Mouse (Mus musculus): ENCODE results near the gene Slc31a2.

Gene Slc31a2

DNA sequence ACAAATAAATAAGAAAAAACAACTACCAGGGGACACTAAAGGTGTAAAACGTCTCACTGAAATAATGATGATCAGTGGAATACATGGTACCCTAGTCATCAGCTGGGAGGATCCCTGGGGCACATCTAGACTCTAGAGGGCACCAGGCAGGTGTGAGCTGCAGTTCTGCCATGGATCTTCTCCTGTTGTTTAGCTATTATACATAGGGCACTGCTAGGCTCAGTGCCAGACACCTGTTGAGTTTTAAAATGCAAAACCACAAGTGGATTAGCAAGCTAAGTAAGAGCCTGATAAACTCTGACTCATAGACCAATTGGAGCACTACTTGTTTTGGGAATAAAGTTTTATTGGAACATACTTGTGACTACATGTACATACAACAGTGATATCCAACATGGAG, 55.9 kb downstream of the Slc31a2 start:
- no peak for DNase-seq (ENCODE audit: low spot score)

DNA sequence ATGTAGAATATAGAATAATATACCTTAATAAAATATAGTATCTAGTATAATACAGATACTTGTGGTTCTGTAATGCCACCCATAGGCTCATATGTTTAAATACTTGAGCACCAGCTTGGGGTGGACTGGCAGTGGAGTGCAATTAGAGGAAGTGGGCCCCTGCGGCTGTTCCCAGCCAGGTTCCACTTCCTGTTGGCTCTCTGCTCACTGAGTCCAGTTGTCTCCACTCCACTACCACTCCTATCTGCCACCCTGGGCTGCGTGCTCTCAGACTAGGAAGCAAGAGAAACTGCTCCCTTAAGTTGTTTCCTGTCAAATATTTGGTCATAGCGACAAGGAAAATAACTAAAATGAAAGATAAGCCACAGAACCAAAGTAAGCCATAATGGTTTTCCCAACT, 60.3 kb downstream of the Slc31a2 start:
- no peak for DNase-seq (ENCODE audit: low spot score)

DNA sequence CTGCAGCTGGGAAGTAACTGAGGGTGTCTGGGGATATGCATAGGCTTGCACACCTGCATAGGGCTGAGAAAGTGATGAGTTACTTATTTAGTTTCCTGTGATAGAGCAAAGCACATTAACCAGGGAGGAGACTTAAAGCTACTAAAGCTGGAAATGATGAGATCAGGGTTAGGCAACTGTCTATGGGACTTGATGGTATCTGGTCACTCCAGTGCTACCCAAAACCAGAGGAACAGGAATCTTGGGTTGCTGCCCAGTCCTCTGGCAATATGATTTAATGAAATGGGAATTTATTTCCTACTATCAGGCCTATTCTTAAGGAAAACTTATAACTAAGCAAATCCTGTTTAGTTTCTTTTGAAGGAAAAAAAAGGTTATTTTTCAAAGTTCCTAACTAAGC, 63.7 kb downstream of the Slc31a2 start:
- no peak for DNase-seq (ENCODE audit: low spot score)

DNA sequence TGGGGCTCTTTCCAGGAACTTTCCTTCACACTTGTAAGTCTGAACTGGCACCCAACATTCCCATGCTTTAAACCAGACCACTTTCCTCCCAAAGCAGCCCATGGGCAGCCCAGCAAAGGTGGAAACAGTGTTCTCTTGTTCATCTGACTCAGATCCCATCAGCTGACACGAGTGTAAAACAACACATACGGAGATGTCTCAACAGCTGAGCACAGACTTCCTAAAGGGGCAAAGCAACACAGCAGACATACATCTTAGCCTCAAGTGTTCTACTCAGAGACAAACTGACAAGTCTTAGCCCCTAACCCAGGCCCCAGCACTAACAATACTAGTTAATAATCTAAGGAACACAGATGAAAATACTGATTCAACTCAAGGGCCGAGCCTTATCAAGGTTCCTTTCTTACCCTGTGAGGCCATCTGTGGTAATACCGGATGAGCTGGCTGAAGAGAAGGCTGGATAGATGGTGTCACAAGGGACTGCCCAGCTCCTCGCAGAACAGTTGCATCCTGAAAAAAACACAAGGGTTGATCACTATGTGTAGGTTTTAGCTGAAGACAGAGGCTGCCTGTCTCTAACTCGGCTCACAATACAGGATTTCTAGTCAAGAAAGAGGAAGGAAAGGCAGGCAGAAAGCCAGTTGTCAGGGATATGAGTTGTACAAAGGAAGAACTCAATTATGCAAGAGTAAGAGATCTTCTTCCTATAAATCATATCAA, 66.7 kb downstream of the Slc31a2 start:
- no peak for DNase-seq (ENCODE audit: low spot score)

DNA sequence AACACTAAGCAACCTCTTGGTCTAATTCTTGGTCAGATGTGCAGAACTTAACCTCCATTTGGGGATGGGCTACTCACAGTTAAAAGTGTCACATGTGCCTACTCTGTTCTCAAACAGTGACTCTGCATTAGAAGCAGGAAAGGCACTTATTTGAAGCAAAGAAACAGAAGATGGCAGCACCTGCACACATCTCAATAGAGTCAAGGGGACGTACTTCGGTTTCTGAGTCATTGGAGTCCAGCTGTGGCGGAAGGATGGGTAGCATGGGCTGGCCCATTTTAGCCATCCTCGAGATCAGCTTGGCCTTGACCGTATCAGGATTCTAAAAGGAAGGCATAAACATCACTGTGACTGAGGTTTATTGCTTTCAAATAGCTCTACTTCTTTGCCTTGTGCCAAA, 69.6 kb downstream of the Slc31a2 start:
- no peak for DNase-seq (ENCODE audit: low spot score)

DNA sequence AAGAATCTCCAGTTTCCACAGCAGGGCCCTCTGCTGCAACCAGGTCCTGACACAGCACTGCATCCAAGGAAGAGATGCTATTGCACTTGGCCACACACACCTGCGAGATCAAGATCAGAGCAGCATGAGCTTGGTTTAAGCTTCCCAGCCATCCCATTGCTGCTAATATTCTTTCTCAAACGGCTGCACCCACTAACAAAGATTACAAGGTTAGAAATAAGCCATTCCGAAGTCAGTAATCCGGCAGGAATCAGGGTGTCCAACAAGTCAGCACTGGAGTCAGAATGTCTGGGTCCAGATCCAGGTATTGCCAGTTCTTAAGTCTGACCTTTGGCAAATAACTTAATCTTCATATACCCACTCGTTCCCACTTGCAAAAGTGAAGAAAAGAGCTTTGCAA, 76.2 kb downstream of the Slc31a2 start:
- no peak for DNase-seq (ENCODE audit: low spot score)

DNA sequence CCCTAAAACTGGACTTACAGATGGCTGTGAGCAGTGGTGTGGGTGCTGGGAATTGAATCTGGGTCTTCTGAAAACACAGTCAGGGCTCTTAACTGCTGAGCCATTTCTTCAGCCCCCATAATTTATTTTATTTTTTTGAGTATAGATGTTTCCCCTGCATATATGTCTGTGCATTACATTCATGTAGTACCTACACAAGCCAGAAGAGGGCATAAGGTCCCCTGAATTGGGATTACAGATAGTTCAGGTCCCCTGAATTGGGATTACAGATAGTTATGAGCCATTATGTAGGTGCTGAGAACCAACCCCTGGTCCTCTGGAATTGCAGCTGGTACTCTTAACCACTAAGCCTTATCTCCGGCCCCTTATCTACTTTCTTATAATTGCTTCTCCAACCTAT, 81.6 kb downstream of the Slc31a2 start:
- DNase-seq (ENCODE audit: low spot score), result no peak

DNA sequence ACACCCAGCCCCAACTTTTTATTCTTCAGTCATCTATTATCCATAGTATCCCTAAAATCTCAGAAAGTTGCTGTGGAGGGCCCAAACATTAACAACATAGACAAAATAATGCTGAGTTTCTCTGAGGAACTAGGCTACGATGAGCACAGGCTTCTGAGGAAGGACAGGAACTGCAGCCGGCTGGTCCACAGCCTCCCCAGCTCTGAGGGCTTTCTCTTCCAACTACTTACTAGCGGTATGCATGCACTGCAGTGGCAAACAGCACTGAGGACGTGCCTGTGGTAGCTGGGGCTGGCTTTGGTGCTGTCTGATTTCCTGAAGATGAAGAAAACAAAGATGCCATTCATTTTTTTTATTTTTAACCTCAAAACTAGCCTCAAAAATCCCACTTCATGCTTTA, 83.5 kb downstream of the Slc31a2 start:
- DNase-seq (ENCODE audit: low spot score), result no peak

DNA sequence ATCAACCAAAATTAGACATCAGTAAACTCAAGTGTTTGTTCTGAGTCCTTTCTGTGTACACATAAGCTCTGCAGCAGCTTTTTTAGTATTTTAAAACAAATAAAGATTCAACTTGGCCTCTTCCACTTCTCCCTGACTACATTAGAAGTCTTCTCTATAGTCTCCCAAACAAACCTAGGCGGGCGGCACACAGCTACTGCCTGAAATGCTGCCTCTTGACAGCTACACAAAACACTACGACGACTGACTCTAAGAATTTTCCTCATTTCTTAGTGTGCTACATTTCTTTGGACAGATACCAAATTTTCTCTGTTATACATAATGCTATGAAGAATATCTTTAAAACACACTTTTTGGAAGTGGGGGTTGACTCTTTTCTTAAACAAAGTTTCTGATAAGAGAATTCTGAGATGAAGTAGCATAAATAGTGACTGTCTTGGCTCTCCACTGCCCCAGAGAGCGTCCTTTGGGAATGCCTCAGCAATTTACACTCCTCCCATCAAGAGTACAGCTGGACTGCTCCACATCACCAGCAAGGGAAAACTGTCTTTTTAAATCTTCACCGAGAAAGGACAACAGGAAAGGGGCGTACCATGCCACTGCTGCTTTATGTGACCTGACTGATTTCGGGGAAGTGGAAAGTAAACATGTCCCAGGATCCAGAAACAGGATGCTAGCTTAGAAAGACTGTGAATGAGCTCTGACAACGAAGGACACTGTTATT, 85.4 kb downstream of the Slc31a2 start:
- DNase-seq (ENCODE audit: low spot score), result no peak
